Mouse (Mus musculus) spleen, embryonic (tissue): Measurements from ENCODE around the gene Osbpl5.
"Not testable (repeated sequence)": the region's sequence is repeated elsewhere in the genome, so short reads cannot be mapped to it uniquely, and the experiment has no call there.

Experiments used
- CTCF ChIA-PET: fragments of 350-600 bp; sonication (Branson Sonifier 250); formaldehyde crosslinking; loops from one replicate; lab custom pipeline; 2022; lab: Charles Lee

Gene Osbpl5

GRCm38 (mm10) chr7:143712023-143712422, 44.8 kb downstream of the Osbpl5 start:
- CTCF ChIA-PET: interaction anchor here (0.8 to 1.6 kb wide), 2 partner anchors 31 to 52 kb away, joined by 4 read pairs; no protein-coding TSS in a partner anchor

GRCm38 (mm10) chr7:143711381-143711780, 45.4 kb downstream of the Osbpl5 start:
- CTCF ChIA-PET: interaction anchor here (0.7 to 1.6 kb wide), 2 partner anchors 37 to 53 kb away, joined by 4 to 5 read pairs; no protein-coding TSS in a partner anchor

- CTCF ChIA-PET: no interaction called here
Measured at GRCm38 (mm10) chr7:143709395-143709794, 47.4 kb downstream of the Osbpl5 start.

GRCm38 (mm10) chr7:143706697-143707438, 49.9 kb downstream of the Osbpl5 start:
- CTCF ChIA-PET: interaction anchor here (0.6 to 2.7 kb wide), 6 partner anchors 12 to 56 kb away, joined by 4 to 13 read pairs (median 4); no protein-coding TSS in a partner anchor

- CTCF ChIA-PET: interaction anchor here (0.6 kb wide), 1 partner anchor 83 kb away, joined by 3 read pairs; no protein-coding TSS in a partner anchor
Measured at GRCm38 (mm10) chr7:143696140-143696539, 60.6 kb downstream of the Osbpl5 start.

- CTCF ChIA-PET: no interaction called here
Measured at GRCm38 (mm10) chr7:143694550-143694949, 62.2 kb downstream of the Osbpl5 start.

GRCm38 (mm10) chr7:143692746-143693510, 63.9 kb downstream of the Osbpl5 start:
- CTCF ChIA-PET: interaction anchor here (0.5 kb wide), 1 partner anchor 109 kb away, joined by 6 read pairs; no protein-coding TSS in a partner anchor

GRCm38 (mm10) chr7:143691909-143692308, 64.9 kb downstream of the Osbpl5 start:
- CTCF ChIA-PET: no interaction called here

- CTCF ChIA-PET: no interaction called here
Measured at GRCm38 (mm10) chr7:143691181-143691580, 65.6 kb downstream of the Osbpl5 start.

GRCm38 (mm10) chr7:143689946-143690345, 66.8 kb downstream of the Osbpl5 start:
- CTCF ChIA-PET: no interaction called here

- CTCF ChIA-PET: no interaction called here
Measured at GRCm38 (mm10) chr7:143689481-143689880, 67.3 kb downstream of the Osbpl5 start.

- CTCF ChIA-PET: not testable (repeated sequence)
Measured at GRCm38 (mm10) chr7:143686676-143687075, 70.1 kb downstream of the Osbpl5 start.

- CTCF ChIA-PET: not testable (repeated sequence)
Measured at GRCm38 (mm10) chr7:143686191-143686590, 70.6 kb downstream of the Osbpl5 start.

- CTCF ChIA-PET: interaction anchor here (0.7 kb wide), 1 partner anchor 22 kb away, joined by 3 read pairs; no protein-coding TSS in a partner anchor
Measured at GRCm38 (mm10) chr7:143685359-143686067, 71.3 kb downstream of the Osbpl5 start, which contains the start of gene Tnfrsf23. Tnfrsf23 (minus strand) TSS chr7:143685872.

GRCm38 (mm10) chr7:143684569-143684968, 72.2 kb downstream of the Osbpl5 start:
- CTCF ChIA-PET: not testable (repeated sequence)

GRCm38 (mm10) chr7:143681566-143681965, 75.2 kb downstream of the Osbpl5 start:
- CTCF ChIA-PET: interaction anchor here (0.6 kb wide), 1 partner anchor 57 kb away, joined by 3 read pairs; no protein-coding TSS in a partner anchor

- CTCF ChIA-PET: not testable (repeated sequence)
Measured at GRCm38 (mm10) chr7:143680836-143681235, 75.9 kb downstream of the Osbpl5 start.

GRCm38 (mm10) chr7:143679650-143680049, 77.1 kb downstream of the Osbpl5 start:
- CTCF ChIA-PET: not testable (repeated sequence)

- CTCF ChIA-PET: no interaction called here
Measured at GRCm38 (mm10) chr7:143666427-143667311, 90.1 kb downstream of the Osbpl5 start.

- CTCF ChIA-PET: interaction anchor here (0.6 kb wide), 1 partner anchor 22 kb away, joined by 3 read pairs; the partner anchor contains the start of gene Tnfrsf23
Measured at GRCm38 (mm10) chr7:143663470-143663869, 93.3 kb downstream of the Osbpl5 start.
